ENCODE assay signal across 20 mouse cellular contexts in genomic region chr3:27728176-27728575, GRCm38 (mm10). TPM values are rescaled to one million over a fixed set of nuclear protein-coding genes. Genes with fewer than 3 reads are reported as not detected.
A peak's percentile ranks its signal among the peaks of the same experiment; 100 is the strongest.
DNase-seq lines count a peak whose midpoint lies in the region; ATAC-seq lines count a peak whose summit lies in the region.
"Had no signal": no experiment of that assay in that cellular context is flagged by ENCODE, and none has a peak within 500 bp of the region (broad histone marks: within the 10 kb centered on the region; RNA-seq: fewer than 3 reads in every experiment).

No protein-coding gene starts in this region.

- H3K4me1 ChIP-seq in heart, embryonic 10.5 days = peaks cover 30% of the 10 kb centered on the region
- H3K4me1 ChIP-seq in lung, embryonic 15.5 days = peaks cover 14% of the 10 kb centered on the region
- peaks cover 18% of the 10 kb centered on the region for H3K4me1 ChIP-seq in embryonic facial prominence, embryonic 10.5 days
- 0 out of 2 replicates have a peak, but pooled peaks cover 8% of the 10 kb centered on the region for H3K4me1 ChIP-seq in stomach, embryonic 15.5 days
- H3K4me1 ChIP-seq: embryonic facial prominence, embryonic 13.5 days had no signal

- intact Hi-C loops in heart, postnatal 25 days (cut with DNase I) = no loop called here

- 7% methylated on average over 7 of the region's 7 CpGs for WGBS in heart, embryonic 10.5 days
- WGBS in lung, embryonic 15.5 days = 13% methylated on average over 7 of the region's 7 CpGs
- WGBS in embryonic facial prominence, embryonic 10.5 days = 11% methylated on average over 7 of the region's 7 CpGs
- 16% methylated on average over 7 of the region's 7 CpGs for WGBS in stomach, embryonic 15.5 days

- no peak overlapping the region for H3K4me2 ChIP-seq in lung, embryonic 15.5 days
- H3K4me2 ChIP-seq in stomach, embryonic 15.5 days = no peak overlapping the region
- H3K4me2 ChIP-seq: embryonic facial prominence, embryonic 13.5 days; heart, embryonic 13.5 days had no signal

- peak overlapping the region; percentile 74; the same call in 1 of the 2 replicates for H3K27ac ChIP-seq in heart, embryonic 10.5 days
- H3K27ac ChIP-seq in lung, embryonic 15.5 days = peak overlapping the region; percentile 94
- no peak overlapping the region for H3K27ac ChIP-seq in embryonic facial prominence, embryonic 10.5 days (replicated peaks)
- peak overlapping the region; percentile 72; the same call in 1 of the 2 replicates for H3K27ac ChIP-seq in stomach, embryonic 15.5 days
- H3K27ac ChIP-seq: embryonic facial prominence, embryonic 13.5 days; heart, embryonic 13.5 days; kidney, postnatal 0 days; layer of hippocampus, adult 2 months; liver, embryonic 14.5 days had no signal

- H3K4me3 ChIP-seq in heart, embryonic 10.5 days = no peak overlapping the region
- H3K4me3 ChIP-seq in lung, embryonic 15.5 days = no peak overlapping the region
- H3K4me3 ChIP-seq in embryonic facial prominence, embryonic 10.5 days = no peak overlapping the region
- H3K4me3 ChIP-seq in stomach, embryonic 15.5 days (replicated peaks) = no peak overlapping the region
- H3K4me3 ChIP-seq: embryonic facial prominence, embryonic 13.5 days; heart, embryonic 13.5 days; layer of hippocampus, adult 2 months had no signal

- no peaks in the 10 kb centered on the region for H3K9me3 ChIP-seq in heart, embryonic 10.5 days
- no peaks in the 10 kb centered on the region for H3K9me3 ChIP-seq in lung, embryonic 15.5 days
- no peaks in the 10 kb centered on the region for H3K9me3 ChIP-seq in embryonic facial prominence, embryonic 10.5 days
- no peaks in the 10 kb centered on the region for H3K9me3 ChIP-seq in stomach, embryonic 15.5 days
- H3K9me3 ChIP-seq: embryonic facial prominence, embryonic 13.5 days; heart, embryonic 13.5 days had no signal

- ATAC-seq in lung, embryonic 15.5 days (ENCODE audit: borderline replicate concordance, extremely low read depth, low FRiP score, low TSS enrichment) = peak; percentile 50; the same call in 1 of the 2 replicates
- ATAC-seq in stomach, embryonic 15.5 days (ENCODE audit: insufficient read depth, low FRiP score, low read depth) = no peak
- ATAC-seq: activated CD4-positive, CD25-positive, alpha-beta regulatory T cell, adult 4 months; midbrain, embryonic 16.5 days had no signal

- no peaks in the 10 kb centered on the region for H3K36me3 ChIP-seq in heart, embryonic 10.5 days
- H3K36me3 ChIP-seq in lung, embryonic 15.5 days = no peaks in the 10 kb centered on the region
- H3K36me3 ChIP-seq in embryonic facial prominence, embryonic 10.5 days (replicated peaks) = no peaks in the 10 kb centered on the region
- H3K36me3 ChIP-seq in stomach, embryonic 15.5 days = no peaks in the 10 kb centered on the region
- H3K36me3 ChIP-seq: embryonic facial prominence, embryonic 13.5 days; heart, embryonic 13.5 days had no signal

- no peak for DNase-seq in heart, embryonic 10.5 days (ENCODE audit: low spot score)
- no peak for DNase-seq in heart, postnatal 25 days (ENCODE audit: low spot score)
- no peak for DNase-seq in lung, postnatal 14 days
- DNase-seq in embryonic facial prominence, embryonic 10.5 days (ENCODE audit: low spot score) = peak; percentile 48
- no peak for DNase-seq in neural tube, embryonic 10.5 days (ENCODE audit: extremely low spot score, low spot score)
- no peak for DNase-seq in retina, postnatal 1 day
- DNase-seq: adrenal gland, postnatal 25 days; cerebellum, postnatal 14 days; gastrocnemius, postnatal 14 days; left cerebral cortex, postnatal 4 days; right cerebral cortex, adult 18-20 months had no signal

- H3K27me3 ChIP-seq in heart, embryonic 10.5 days (ENCODE audit: insufficient read depth, poor library complexity, severe bottlenecking) = no peaks in the 10 kb centered on the region
- no peaks in the 10 kb centered on the region for H3K27me3 ChIP-seq in lung, embryonic 15.5 days
- no peaks in the 10 kb centered on the region for H3K27me3 ChIP-seq in embryonic facial prominence, embryonic 10.5 days (replicated peaks; ENCODE audit: low read depth, poor library complexity, severe bottlenecking)
- no peaks in the 10 kb centered on the region for H3K27me3 ChIP-seq in stomach, embryonic 15.5 days (replicated peaks)
- H3K27me3 ChIP-seq: embryonic facial prominence, embryonic 13.5 days; heart, embryonic 13.5 days had no signal

- no peak overlapping the region for H3K9ac ChIP-seq in lung, embryonic 15.5 days
- no peak overlapping the region; the same call in 1 of the 2 replicates for H3K9ac ChIP-seq in stomach, embryonic 15.5 days
- H3K9ac ChIP-seq: embryonic facial prominence, embryonic 13.5 days; heart, embryonic 13.5 days; liver, embryonic 14.5 days had no signal

RNA-seq across cellular contexts. Expression of gene Fndc3b, which starts 17.1 kb away (rescaled TPM):
- polyA plus RNA-seq in heart, embryonic 10.5 days (2016; fragmentation: Nextera tagmentation; extraction: Ambion mirVana) = 21.9 and 26.0 TPM in 2 replicates
- total RNA-seq in heart, postnatal 25 days (2021) = 10 to 100 TPM; 58.5 to 69.4 TPM
- 33.5 and 35.7 TPM in 2 replicates for polyA plus RNA-seq in lung, embryonic 15.5 days (2015; fragmentation: Nextera tagmentation; extraction: Ambion mirVana)
- polyA plus RNA-seq in embryonic facial prominence, embryonic 10.5 days (2016; fragmentation: Nextera tagmentation; extraction: Ambion mirVana) = 10.0 and 11.1 TPM in 2 replicates
- polyA plus RNA-seq in stomach, embryonic 15.5 days (2015; fragmentation: Nextera tagmentation; extraction: Ambion mirVana) = 24.5 and 27.1 TPM in 2 replicates
